Mouse (Mus musculus): ENCODE measurements around the gene Ddr2. TPM values are rescaled to one million over a fixed set of nuclear protein-coding genes. Genes with fewer than 3 reads are reported as not detected.

Ddr2 gene
- total and polyA plus RNA-seq, 3 experiments: 0.17 to 0.37 (median 0.30) TPM

GRCm38 (mm10) chr1:169948866-169949265 lies 161.7 kb downstream of the Ddr2 start:
- no peak for DNase-seq (ENCODE audit: extremely low read depth)
- Histone ChIP-seq H3K9me3 (replicated peaks; ENCODE audit: low read length) (peaks cover 2% of the 10 kb centered on the region), H3K4me3 (replicated peaks in 1 of 3; ENCODE audit: low read depth in 2 of 3, low read length in 2 of 3, poor library complexity in 1 of 3) (no peak overlapping the region), H3K36me3 (replicated peaks in 1 of 2; ENCODE audit: control insufficient read depth in 1 of 2, insufficient read depth in 1 of 2, low read length in 1 of 2) (peaks cover 4 to 31% of the 10 kb centered on the region in 2 experiments), H3K27me3 (replicated peaks) (no peaks in the 10 kb centered on the region), H3K4me2 (ENCODE audit: insufficient read depth, low read depth, poor library complexity, severe bottlenecking) (no peak overlapping the region), H3K27ac (ENCODE audit: insufficient read depth, low read depth) (no peak overlapping the region), H3K9ac (ENCODE audit: insufficient read depth, low read depth) (no peak overlapping the region), H3K4me1 (ENCODE audit: control insufficient read depth in 1 of 2, insufficient read depth in 2 of 2) (no peaks in the 10 kb centered on the region), H3K79me2 (replicated peaks; ENCODE audit: control insufficient read depth, extremely low read depth, insufficient read depth, poor library complexity, severe bottlenecking) (no peaks in the 10 kb centered on the region)
- TF ChIP-seq TCF12 (IDR thresholded peaks at IDR 0.05; ENCODE audit: low read depth, low read length): no peak
- TF ChIP-seq CHD1 (IDR thresholded peaks at IDR 0.05; ENCODE audit: low read depth, low read length): no peak
- TF ChIP-seq ZNF384 (IDR thresholded peaks at IDR 0.05; ENCODE audit: low read depth, low read length): no peak
- no peak for TF ChIP-seq BHLHE40 (IDR thresholded peaks at IDR 0.05; ENCODE audit: low read depth, low read length)
- TF ChIP-seq MAX (IDR thresholded peaks at IDR 0.05; ENCODE audit: low read length): no peak
- TF ChIP-seq UBTF (IDR thresholded peaks at IDR 0.05; ENCODE audit: low read depth, low read length): no peak
- no peak for TF ChIP-seq RCOR1 (conservative IDR thresholded peaks at IDR 0.05; ENCODE audit: low read depth, low read length)
- no peak for TF ChIP-seq POLR2AphosphoS2 (IDR thresholded peaks at IDR 0.05; ENCODE audit: low read depth, low read length)
- no peak for TF ChIP-seq MYC (IDR thresholded peaks at IDR 0.05; ENCODE audit: low read depth, low read length)
- no peak for TF ChIP-seq ZKSCAN1 (IDR thresholded peaks at IDR 0.05; ENCODE audit: borderline replicate concordance, low read depth, low read length)
- no peak for TF ChIP-seq NRF1 (IDR thresholded peaks at IDR 0.05; ENCODE audit: low read depth, low read length)
- TF ChIP-seq EP300 (IDR thresholded peaks at IDR 0.05; ENCODE audit: low read length): no peak
- no peak for TF ChIP-seq HCFC1 (IDR thresholded peaks at IDR 0.05; ENCODE audit: low read depth, low read length)
- no peak for TF ChIP-seq PAX5 (IDR thresholded peaks at IDR 0.05; ENCODE audit: low read length)
- no peak for TF ChIP-seq USF1 (IDR thresholded peaks at IDR 0.05; ENCODE audit: low read depth, low read length)
- TF ChIP-seq JUND (conservative IDR thresholded peaks at IDR 0.05; ENCODE audit: low read depth, low read length): no peak
- dilution Hi-C loops (cut with MboI; ENCODE audit: extremely low pct_ligation_motif_present, extremely low pct_unique_long_range_greater_than_20kb, low sequenced_read_pairs) (no loop called here), in situ Hi-C loops (cut with MboI; ENCODE audit: low pct_ligation_motif_present, low pct_unique_long_range_greater_than_20kb, low sequenced_read_pairs) (loop anchor here (10.0 kb wide), 1 partner anchor 186 kb away; no protein-coding TSS in a partner anchor)

GRCm38 (mm10) chr1:169948280-169948679 lies 162.3 kb downstream of the Ddr2 start:
- no peak for DNase-seq (ENCODE audit: extremely low read depth)
- H3K9me3 ChIP-seq (replicated peaks; ENCODE audit: low read length): peaks cover 2% of the 10 kb centered on the region
- dilution Hi-C loops (cut with MboI; ENCODE audit: extremely low pct_ligation_motif_present, extremely low pct_unique_long_range_greater_than_20kb, low sequenced_read_pairs) (no loop called here), in situ Hi-C loops (cut with MboI; ENCODE audit: low pct_ligation_motif_present, low pct_unique_long_range_greater_than_20kb, low sequenced_read_pairs) (loop anchor here (10.0 kb wide), 1 partner anchor 187 kb away; no protein-coding TSS in a partner anchor)
- no peak overlapping the region for H3K4me3 ChIP-seq (replicated peaks in 1 of 3; ENCODE audit: low read depth in 2 of 3, low read length in 2 of 3, poor library complexity in 1 of 3)
- H3K9ac ChIP-seq (ENCODE audit: insufficient read depth, low read depth): no peak overlapping the region
- no peaks in the 10 kb centered on the region for H3K27me3 ChIP-seq (replicated peaks)
- no peak overlapping the region for H3K4me2 ChIP-seq (ENCODE audit: insufficient read depth, low read depth, poor library complexity, severe bottlenecking)
- no peak for TF ChIP-seq SMC3 (IDR thresholded peaks at IDR 0.05; ENCODE audit: low read depth, low read length)
- no peak for TF ChIP-seq POLR2A (IDR thresholded peaks at IDR 0.05; ENCODE audit: low read depth, low read length)
- no peak for TF ChIP-seq CHD2 (IDR thresholded peaks at IDR 0.05; ENCODE audit: low read length)
- TF ChIP-seq POLR2AphosphoS2 (IDR thresholded peaks at IDR 0.05; ENCODE audit: low read depth, low read length): no peak
- TF ChIP-seq BHLHE40 (IDR thresholded peaks at IDR 0.05; ENCODE audit: low read depth, low read length): no peak
- TF ChIP-seq HCFC1 (IDR thresholded peaks at IDR 0.05; ENCODE audit: low read depth, low read length): no peak
- TF ChIP-seq MEF2A (IDR thresholded peaks at IDR 0.05; ENCODE audit: borderline replicate concordance, low read depth, low read length): no peak
- no peak for TF ChIP-seq KAT2A (IDR thresholded peaks at IDR 0.05; ENCODE audit: insufficient replicate concordance, low read length)
- no peak for TF ChIP-seq E2F4 (IDR thresholded peaks at IDR 0.05; ENCODE audit: insufficient replicate concordance, low read depth, low read length)
- H3K4me1 ChIP-seq (ENCODE audit: control insufficient read depth in 1 of 2, insufficient read depth in 2 of 2): no peaks in the 10 kb centered on the region
- H3K36me3 ChIP-seq (replicated peaks in 1 of 2; ENCODE audit: control insufficient read depth in 1 of 2, insufficient read depth in 1 of 2, low read length in 1 of 2): peaks cover 4 to 27% of the 10 kb centered on the region in 2 experiments
- H3K27ac ChIP-seq (ENCODE audit: insufficient read depth, low read depth): no peak overlapping the region
- no peaks in the 10 kb centered on the region for H3K79me2 ChIP-seq (replicated peaks; ENCODE audit: control insufficient read depth, extremely low read depth, insufficient read depth, poor library complexity, severe bottlenecking)

Data from CH12.LX (cell line).